11 mouse cellular contexts compared by ENCODE assay signal in genomic region chr9:94219116-94219515, GRCm38 (mm10).
DNase-seq lines count a peak whose midpoint lies in the region; ATAC-seq and TF ChIP-seq lines count a peak whose summit lies in the region.
"Had no signal": no experiment of that assay in that cellular context is flagged by ENCODE, and none has a peak within 500 bp of the region (broad histone marks: within the 10 kb centered on the region; RNA-seq: fewer than 3 reads in every experiment).

No protein-coding gene starts in this region.

- WGBS in lung, adult 2 months, result 46% methylated on average over 2 of the region's 2 CpGs

- no peak for ATAC-seq in cerebellum, adult (ENCODE audit: insufficient number of reproducible peaks, low FRiP score, low TSS enrichment)
- ATAC-seq in Patski, result no peak
- no peak for ATAC-seq in megakaryocyte progenitor cell, adult 5-6 weeks (replicated peaks; ENCODE audit: poor library complexity)

- DNase-seq in cerebellum, adult 9-10 months, result peak; percentile 35
- DNase-seq in kidney, postnatal 10 days, result peak; percentile 15
- DNase-seq in kidney, adult 11 months, result no peak
- no peak for DNase-seq in Patski (ENCODE audit: low read depth, low spot score)
- peak; percentile 13 for DNase-seq in lung, adult 2 months
- no peak for DNase-seq in left cerebral cortex, adult 11 months (ENCODE audit: low spot score)
- DNase-seq: right cerebral cortex, postnatal 14 days had no signal

- TF ChIP-seq CTCF in Patski (IDR thresholded peaks at IDR 0.05), result peak; percentile 36
- no peak for TF ChIP-seq CTCF in lung, adult 2 months (IDR thresholded peaks at IDR 0.05; ENCODE audit: insufficient read depth, low read length)

- H3K4me1 ChIP-seq in lung, adult 2 months (ENCODE audit: control insufficient read depth, insufficient read depth, low read length), result no peaks in the 10 kb centered on the region
- H3K4me1 ChIP-seq: hindbrain, embryonic 10.5 days had no signal

- no peak for TF ChIP-seq POLR2A in lung, adult 2 months (IDR thresholded peaks at IDR 0.05; ENCODE audit: borderline replicate concordance, extremely low read depth, low read depth, low read length)

- H3K27me3 ChIP-seq in Patski, result peaks cover 5% of the 10 kb centered on the region

- H3K4me3 ChIP-seq in lung, adult 2 months (replicated peaks; ENCODE audit: extremely low read depth, low read depth, low read length), result no peak overlapping the region
- H3K4me3 ChIP-seq: erythroblast, embryonic 14.5 days; hindbrain, embryonic 10.5 days had no signal

- in situ Hi-C loops in Patski (cut with MboI; ENCODE audit: low pct_unique_long_range_greater_than_20kb), result no loop called here

- POLR2A ChIA-PET in Patski (lab: Charles Lee), result no interaction called here

- CTCF ChIA-PET in Patski (lab: Charles Lee), result no interaction called here

Comparison
In these comparisons a context has a peak if more than half of its experiments do, and no peak if none do; other contexts are left out.
1. DNase-seq: peak in cerebellum, adult 9-10 months (single experiment), kidney, postnatal 10 days (single experiment) and lung, adult 2 months (single experiment); none in kidney, adult 11 months (single experiment), Patski (single experiment) and left cerebral cortex, adult 11 months (single experiment).